ENCODE assay signal across 8 mouse cellular contexts in genomic region chr4:95871216-95871881, GRCm38 (mm10).
DNase-seq lines count a peak whose midpoint lies in the region; ATAC-seq and TF ChIP-seq lines count a peak whose summit lies in the region.

No protein-coding gene starts in this region.

- no peak for TF ChIP-seq CTCF in spleen, adult 2 months (IDR thresholded peaks at IDR 0.05; ENCODE audit: extremely low read depth, insufficient read depth, insufficient read length, insufficient replicate concordance)

- WGBS in spleen, adult 2 months, result 32% methylated on average over 6 of the region's 6 CpGs
- WGBS in forebrain, embryonic 15.5 days, result 23% methylated on average over 6 of the region's 6 CpGs
- 34% methylated on average over 6 of the region's 6 CpGs for WGBS in hindbrain, embryonic 14.5 days
- 45% methylated on average over 6 of the region's 6 CpGs for WGBS in midbrain, embryonic 10.5 days
- 20% methylated on average over 6 of the region's 6 CpGs for WGBS in stomach, embryonic 16.5 days

- no peaks in the 10 kb centered on the region for H3K9me3 ChIP-seq in forebrain, embryonic 15.5 days
- no peaks in the 10 kb centered on the region for H3K9me3 ChIP-seq in hindbrain, embryonic 14.5 days (ENCODE audit: control insufficient read depth, low read length)
- no peaks in the 10 kb centered on the region for H3K9me3 ChIP-seq in midbrain, embryonic 10.5 days (replicated peaks)
- no peaks in the 10 kb centered on the region for H3K9me3 ChIP-seq in stomach, embryonic 16.5 days (replicated peaks; ENCODE audit: control insufficient read depth, low read length)

- H3K27me3 ChIP-seq in spleen, adult 2 months (ENCODE audit: control insufficient read depth, insufficient read depth, low read length), result no peaks in the 10 kb centered on the region
- no peaks in the 10 kb centered on the region for H3K27me3 ChIP-seq in forebrain, embryonic 15.5 days
- H3K27me3 ChIP-seq in hindbrain, embryonic 14.5 days (ENCODE audit: control insufficient read depth, insufficient read depth, low read length), result no peaks in the 10 kb centered on the region
- H3K27me3 ChIP-seq in midbrain, embryonic 10.5 days (ENCODE audit: low read depth, poor library complexity, severe bottlenecking), result no peaks in the 10 kb centered on the region
- H3K27me3 ChIP-seq in stomach, embryonic 16.5 days (ENCODE audit: control insufficient read depth, insufficient read depth, low read length), result no peaks in the 10 kb centered on the region

- ATAC-seq in forebrain, embryonic 15.5 days (replicated peaks), result peak; percentile 61
- no peak for ATAC-seq in hindbrain, embryonic 14.5 days (ENCODE audit: low FRiP score)
- no peak for ATAC-seq in stomach, embryonic 16.5 days (ENCODE audit: insufficient read depth, low FRiP score)

- no peak overlapping the region for H3K27ac ChIP-seq in spleen, adult 2 months (ENCODE audit: insufficient read depth, low read length)
- no peak overlapping the region for H3K27ac ChIP-seq in forebrain, embryonic 15.5 days (replicated peaks)
- no peak overlapping the region for H3K27ac ChIP-seq in hindbrain, embryonic 14.5 days
- H3K27ac ChIP-seq in midbrain, embryonic 10.5 days (replicated peaks), result no peak overlapping the region
- H3K27ac ChIP-seq in stomach, embryonic 16.5 days (ENCODE audit: low read length), result no peak overlapping the region

- no peak overlapping the region for H3K4me3 ChIP-seq in spleen, adult 2 months (ENCODE audit: extremely low read depth, insufficient read depth, insufficient read length)
- H3K4me3 ChIP-seq in forebrain, embryonic 15.5 days, result no peak overlapping the region
- no peak overlapping the region for H3K4me3 ChIP-seq in hindbrain, embryonic 14.5 days (replicated peaks; ENCODE audit: low read length)
- no peak overlapping the region for H3K4me3 ChIP-seq in midbrain, embryonic 10.5 days
- H3K4me3 ChIP-seq in stomach, embryonic 16.5 days (replicated peaks; ENCODE audit: low read length), result no peak overlapping the region

- H3K9ac ChIP-seq in forebrain, embryonic 15.5 days (replicated peaks), result no peak overlapping the region
- H3K9ac ChIP-seq in hindbrain, embryonic 14.5 days, result no peak overlapping the region
- no peak overlapping the region for H3K9ac ChIP-seq in stomach, embryonic 16.5 days (ENCODE audit: low read length)

- H3K4me1 ChIP-seq in spleen, adult 2 months (ENCODE audit: control insufficient read depth, insufficient read depth, insufficient read length), result no peaks in the 10 kb centered on the region
- peaks cover 4% of the 10 kb centered on the region; the same call in 1 of the 2 replicates for H3K4me1 ChIP-seq in forebrain, embryonic 15.5 days
- H3K4me1 ChIP-seq in hindbrain, embryonic 14.5 days (replicated peaks; ENCODE audit: control insufficient read depth, insufficient read depth, low read length), result no peaks in the 10 kb centered on the region
- H3K4me1 ChIP-seq in midbrain, embryonic 10.5 days, result no peaks in the 10 kb centered on the region
- H3K4me1 ChIP-seq in stomach, embryonic 16.5 days (ENCODE audit: control insufficient read depth, insufficient read depth, low read length), result no peaks in the 10 kb centered on the region; the same call in 1 of the 2 replicates

- DNase-seq in spleen, adult 2 months (ENCODE audit: low read depth in 1 of 2, low spot score in 2 of 2), result peak; percentile 7 to 24
- DNase-seq in spleen, adult 12 weeks (ENCODE audit: low spot score), result no peak
- peak; percentile 43 for DNase-seq in brain, embryonic 18.5 days (ENCODE audit: low read depth, low spot score)
- peak; percentile 85 for DNase-seq in hindbrain, embryonic 14.5 days (ENCODE audit: low spot score)
- peak; percentile 37 to 60 for DNase-seq in layer of hippocampus, postnatal 36 days
- DNase-seq in midbrain, embryonic 10.5 days (ENCODE audit: low spot score), result peak; percentile 31

- no peaks in the 10 kb centered on the region for H3K36me3 ChIP-seq in spleen, adult 2 months (ENCODE audit: control insufficient read depth, insufficient read depth, low read length)
- H3K36me3 ChIP-seq in forebrain, embryonic 15.5 days, result no peaks in the 10 kb centered on the region
- H3K36me3 ChIP-seq in hindbrain, embryonic 14.5 days (replicated peaks; ENCODE audit: control insufficient read depth, insufficient read depth), result no peaks in the 10 kb centered on the region
- H3K36me3 ChIP-seq in midbrain, embryonic 10.5 days, result no peaks in the 10 kb centered on the region
- no peaks in the 10 kb centered on the region for H3K36me3 ChIP-seq in stomach, embryonic 16.5 days (ENCODE audit: control insufficient read depth, insufficient read depth, low read length)

- no peak overlapping the region for H3K4me2 ChIP-seq in forebrain, embryonic 15.5 days (replicated peaks)
- H3K4me2 ChIP-seq in hindbrain, embryonic 14.5 days (replicated peaks), result no peak overlapping the region
- peak overlapping the region; percentile 18 for H3K4me2 ChIP-seq in stomach, embryonic 16.5 days (ENCODE audit: low read depth, low read length)

- TF ChIP-seq POLR2A in spleen, adult 2 months (IDR thresholded peaks at IDR 0.05; ENCODE audit: low read depth, low read length), result no peak
